Mouse (Mus musculus) MEL (cell line): ENCODE data around the gene Gtf3c2.

Experiments used
- CTCF ChIP-seq, 3 experiments: IDR thresholded peaks in 2 of 3; conservative IDR thresholded peaks in 1 of 3; 2 replicates each; pipeline ENCODE4 v1.5.1; 2011 to 2012; ENCODE audit warnings: low read length in 3 of 3, low read depth in 2 of 3, mild to moderate bottlenecking in 2 of 3, improper control_type of control experiment in 1 of 3, inconsistent platforms in 1 of 3, mixed read lengths in 1 of 3, moderate library complexity in 1 of 3; ENCODE audit not compliant: control insufficient read depth in 1 of 3, insufficient read depth in 1 of 3, poor library complexity in 1 of 3, severe bottlenecking in 1 of 3
- ETS1 ChIP-seq: IDR thresholded peaks from 2 replicates; pipeline ENCODE4 v1.6.1; 2012; ENCODE audit warnings: low read depth, mild to moderate bottlenecking, inconsistent platforms, low read length, improper control_type of control experiment, moderate library complexity
- MAX ChIP-seq: IDR thresholded peaks from 2 replicates; pipeline ENCODE4 v1.6.1; 2011; ENCODE audit warnings: low read length, improper control_type of control experiment
- MYC ChIP-seq: IDR thresholded peaks from 2 replicates; pipeline ENCODE4 v1.6.1; 2011; ENCODE audit warnings: low read depth, mild to moderate bottlenecking, low read length, improper control_type of control experiment, moderate library complexity
- UBTF ChIP-seq: IDR thresholded peaks from 2 replicates; pipeline ENCODE4 v1.6.1; 2012; ENCODE audit warnings: low read depth, mild to moderate bottlenecking, inconsistent platforms, low read length, improper control_type of control experiment, moderate library complexity, borderline replicate concordance; ENCODE audit not compliant: insufficient read depth
- USF2 ChIP-seq, 2 experiments: IDR thresholded peaks; 2 replicates each; pipeline ENCODE4 v1.6.1; 2011 to 2012; ENCODE audit warnings: improper control_type of control experiment in 2 of 2, low read length in 2 of 2, borderline replicate concordance in 1 of 2, inconsistent platforms in 1 of 2, low read depth in 1 of 2, mild to moderate bottlenecking in 1 of 2; ENCODE audit not compliant: insufficient read depth in 1 of 2

DNA sequence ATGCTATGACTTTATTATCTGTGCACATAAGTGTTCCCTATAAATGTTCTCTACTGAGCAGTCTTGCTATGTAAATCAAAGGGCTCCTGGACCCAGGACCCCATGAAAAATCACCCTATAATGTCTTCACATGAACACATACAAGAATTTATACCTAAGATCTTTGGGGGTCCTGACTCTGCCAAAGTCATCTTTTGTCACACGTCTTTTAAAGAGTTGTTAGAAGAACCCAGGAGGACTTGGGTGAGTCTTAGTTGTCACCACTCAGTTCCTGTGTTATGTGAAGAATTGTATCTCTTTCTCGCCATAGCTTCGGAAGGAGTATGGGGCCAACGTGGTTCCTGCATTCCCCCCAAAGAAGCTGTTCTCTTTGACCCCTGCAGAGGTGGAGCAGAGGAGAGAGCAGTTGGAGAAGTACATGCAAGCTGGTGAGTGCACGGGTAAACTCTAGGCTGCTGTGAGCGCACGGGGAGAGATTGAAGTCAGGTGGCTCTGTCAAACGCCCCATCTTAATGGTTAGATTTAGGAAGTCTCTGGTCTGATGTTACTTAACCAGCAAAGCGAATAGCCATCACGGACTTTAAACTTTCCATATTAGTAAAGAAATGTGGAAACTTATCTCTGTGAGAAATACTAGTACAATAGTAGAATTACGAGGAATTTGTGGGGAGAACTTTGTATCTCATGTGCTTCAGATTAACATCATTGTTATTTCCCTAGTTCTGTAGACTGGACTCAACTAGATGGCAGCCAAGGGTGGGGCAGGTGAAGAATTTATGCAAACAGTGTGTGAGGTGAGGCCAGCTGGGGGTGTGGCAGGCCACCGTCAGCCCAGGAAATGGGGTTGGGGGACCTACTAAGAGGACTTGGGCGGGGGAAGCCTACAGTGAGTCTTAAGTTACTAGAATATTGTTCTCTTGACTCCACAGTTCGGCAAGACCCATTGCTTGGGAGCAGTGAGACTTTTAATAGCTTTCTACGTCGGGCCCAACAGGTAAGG, 14.8 kb upstream of the Gtf3c2 start:
- no peak for TF ChIP-seq MAX
- TF ChIP-seq USF2 (IDR thresholded peaks at IDR 0.05; ENCODE audit: borderline replicate concordance in 1 of 2, insufficient read depth in 1 of 2, low read depth in 1 of 2, low read length in 2 of 2), result no peak
- TF ChIP-seq ETS1, result no peak
- no peak for TF ChIP-seq CTCF (IDR thresholded peaks at IDR 0.05 in 2 of 3, conservative IDR thresholded peaks at IDR 0.05 in 1 of 3; ENCODE audit: control insufficient read depth in 1 of 3, insufficient read depth in 1 of 3, low read depth in 2 of 3, low read length in 3 of 3, poor library complexity in 1 of 3, severe bottlenecking in 1 of 3)
- no peak for TF ChIP-seq UBTF
- TF ChIP-seq MYC, result no peak
